Mouse (Mus musculus): ENCODE measurements around the gene Trim67.

Gene Trim67

DNA sequence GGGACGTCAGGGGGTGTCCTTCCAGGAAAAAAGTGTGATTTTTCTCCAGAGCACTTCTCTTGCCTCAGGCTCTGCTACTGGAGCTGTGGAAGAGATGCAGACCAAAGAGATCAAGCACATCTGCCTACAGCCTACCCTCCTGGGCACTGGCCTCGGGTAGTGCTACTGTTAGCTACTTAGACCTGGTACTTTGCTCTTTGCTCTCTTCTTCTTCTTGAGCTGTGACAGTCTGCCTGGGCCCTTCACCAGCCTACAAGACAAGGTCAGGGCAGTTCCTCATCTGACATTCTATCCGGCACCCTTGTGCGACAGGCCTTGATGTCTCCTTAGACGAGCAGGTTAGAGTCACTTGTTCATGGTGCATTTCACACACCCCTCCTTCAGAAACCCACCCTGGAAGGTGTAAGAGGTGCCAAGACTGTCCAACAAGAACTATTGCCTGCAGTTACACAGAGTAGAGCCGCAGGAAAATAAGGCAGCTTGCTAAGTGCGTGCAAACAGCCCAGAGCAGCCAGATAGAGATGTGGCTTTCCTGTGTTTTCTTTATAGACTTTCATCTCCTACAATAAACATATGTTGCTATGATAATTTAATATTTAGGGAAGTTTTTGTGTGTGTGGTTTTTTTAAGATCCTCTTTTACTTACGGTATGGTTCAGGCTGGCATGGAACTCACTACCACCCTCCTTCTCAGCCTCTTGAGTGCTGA is 3.0 kb downstream of the Trim67 start:
- no peak for DNase-seq

DNA sequence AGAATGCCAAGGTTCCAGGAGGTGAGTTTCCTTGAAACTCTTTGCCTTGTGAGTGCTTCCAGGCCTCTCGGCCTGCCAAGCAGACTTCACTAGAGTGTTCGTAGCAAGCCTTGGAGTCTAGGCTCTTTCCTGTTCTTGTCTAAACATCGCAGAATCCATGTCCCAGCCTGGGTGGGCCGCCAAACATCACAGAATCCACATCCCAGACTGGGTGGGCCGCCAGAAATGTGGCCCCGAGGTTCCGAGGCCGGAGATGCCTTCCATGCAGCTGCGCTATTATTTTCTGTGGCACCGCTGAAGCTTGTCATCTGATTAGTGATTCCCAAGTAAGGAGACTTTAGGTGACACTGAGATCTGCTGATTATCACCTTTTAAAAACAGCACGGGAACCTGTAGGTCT is 7.7 kb downstream of the Trim67 start:
- no peak for DNase-seq

DNA sequence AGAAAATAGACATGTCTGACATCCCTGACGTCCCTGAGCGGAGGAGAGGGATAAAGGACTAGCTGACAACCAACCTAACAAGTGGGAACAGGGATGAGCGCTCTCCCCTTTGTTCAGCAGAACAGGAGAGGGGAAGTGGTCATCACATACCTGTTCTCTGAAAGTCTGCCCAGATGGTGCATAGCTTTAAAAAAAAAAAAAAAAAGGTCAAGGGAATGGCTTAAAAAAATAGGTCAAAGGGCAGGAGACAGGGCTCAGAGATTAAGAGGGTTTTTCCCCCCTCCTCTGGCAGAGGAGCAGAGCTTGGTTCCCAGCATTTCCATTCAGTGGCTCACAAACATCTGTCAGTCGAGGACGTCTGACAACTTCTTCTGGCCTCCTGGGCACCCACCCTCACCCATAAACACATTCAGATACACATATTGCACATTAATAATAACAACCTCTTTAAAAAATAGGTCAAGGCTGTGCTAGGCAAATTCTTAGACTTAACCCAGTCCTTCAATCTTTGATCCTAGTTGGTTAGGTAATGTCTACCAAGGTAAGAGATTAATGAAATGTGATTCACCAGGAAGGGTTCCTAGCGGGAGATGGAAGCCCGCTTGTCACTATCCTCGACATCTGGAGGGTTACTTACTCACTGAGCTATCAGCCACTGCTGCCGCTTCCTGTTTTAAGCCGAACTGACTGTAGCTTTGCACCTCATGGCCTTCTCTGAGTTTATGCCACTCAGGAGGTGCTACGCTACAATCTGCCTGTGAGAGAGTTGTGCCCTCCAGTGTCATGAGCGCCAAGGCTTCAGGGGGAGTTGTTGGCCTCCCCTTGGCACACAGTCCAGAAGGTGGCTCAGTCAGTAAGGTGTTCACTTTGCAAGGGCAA is 11.2 kb downstream of the Trim67 start:
- DNase-seq: no peak

DNA sequence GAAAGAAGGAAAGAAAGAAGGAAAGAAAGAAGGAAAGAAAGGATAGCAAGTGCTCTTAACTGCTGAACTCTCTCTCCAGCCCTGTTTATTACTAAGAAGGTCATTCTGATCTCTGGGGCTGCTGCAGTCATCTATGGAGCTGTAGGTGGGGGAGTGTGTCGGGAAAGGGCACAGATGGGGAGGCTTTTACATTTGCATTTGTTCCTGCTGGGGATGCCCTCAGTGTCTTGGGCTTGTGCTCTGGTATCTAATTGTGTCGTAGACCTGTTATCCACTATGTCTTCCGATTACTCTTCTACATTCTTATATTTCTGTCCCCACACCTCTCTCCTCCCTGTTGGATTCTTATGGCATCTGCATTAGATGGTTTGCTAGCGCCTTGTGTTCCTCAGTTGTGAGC is 13.1 kb downstream of the Trim67 start:
- no peak for DNase-seq

DNA sequence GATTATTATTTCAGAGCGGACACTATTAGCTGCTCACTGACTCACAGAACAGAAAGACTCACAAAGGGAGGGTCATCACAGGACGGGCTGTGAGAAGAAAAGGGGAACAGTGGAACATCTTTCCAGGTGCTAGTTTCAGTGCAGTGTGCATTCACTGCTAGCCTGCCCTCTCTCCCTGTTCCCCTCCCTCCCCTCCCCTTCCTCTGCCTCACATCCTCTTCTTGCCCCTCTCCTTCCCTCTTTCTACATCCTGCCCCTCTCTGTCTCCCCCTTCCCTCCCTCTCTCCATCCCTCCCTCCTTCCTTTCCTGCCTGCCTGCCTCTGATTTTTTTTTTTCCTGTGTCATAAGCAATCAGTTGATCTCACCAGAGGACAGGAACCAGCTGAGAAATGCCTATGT is 16.5 kb downstream of the Trim67 start:
- no peak for DNase-seq

- peak in 1 of 2 experiments; percentile 35 for DNase-seq
Observed at GRCm38 (mm10) chr8:124810056-124810610, 17.2 kb downstream of the Trim67 start.

GRCm38 (mm10) chr8:124810689-124811394 is 17.9 kb downstream of the Trim67 start:
- peak; percentile 40 to 58 for DNase-seq

DNA sequence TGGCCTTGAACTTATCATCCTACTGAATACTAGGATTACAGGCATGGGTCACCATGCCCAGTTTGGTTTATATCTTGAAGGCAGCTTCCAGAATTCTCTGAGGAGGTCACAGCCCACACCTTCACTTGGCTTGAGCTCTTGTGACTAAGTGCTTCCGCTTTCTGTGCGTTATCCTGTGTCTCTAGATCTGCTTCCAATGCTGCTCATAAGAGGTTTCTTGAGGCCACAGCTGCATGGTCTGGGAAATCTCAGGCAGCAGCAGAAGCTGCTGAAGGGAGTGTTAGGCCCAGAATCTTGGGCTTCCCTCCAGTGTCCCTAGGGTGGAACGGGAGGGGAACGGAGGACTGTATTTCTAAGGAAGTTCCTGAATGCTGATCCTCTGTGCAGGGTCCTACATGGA is 20.4 kb downstream of the Trim67 start:
- DNase-seq: no peak

DNA sequence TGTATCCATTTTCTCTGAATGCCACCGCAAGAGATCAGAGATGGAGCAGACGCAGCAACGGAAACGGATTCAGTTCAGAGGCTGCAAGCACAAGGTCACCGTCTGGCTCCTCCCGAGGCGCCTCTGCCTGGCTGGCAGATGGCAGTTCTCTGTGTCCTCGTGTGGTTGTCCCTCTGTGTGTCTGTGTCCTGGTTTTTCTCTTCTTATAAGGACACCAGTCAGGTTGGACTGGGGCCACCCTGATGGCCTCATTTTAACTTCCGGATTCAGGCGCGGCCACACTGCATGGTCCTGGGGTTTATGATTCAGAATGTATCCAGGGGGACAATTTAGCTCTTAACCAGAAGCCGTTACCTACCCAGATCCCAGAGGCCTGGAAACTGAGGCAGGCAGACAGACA is 23.0 kb downstream of the Trim67 start:
- DNase-seq: peak; percentile 44 to 50

DNA sequence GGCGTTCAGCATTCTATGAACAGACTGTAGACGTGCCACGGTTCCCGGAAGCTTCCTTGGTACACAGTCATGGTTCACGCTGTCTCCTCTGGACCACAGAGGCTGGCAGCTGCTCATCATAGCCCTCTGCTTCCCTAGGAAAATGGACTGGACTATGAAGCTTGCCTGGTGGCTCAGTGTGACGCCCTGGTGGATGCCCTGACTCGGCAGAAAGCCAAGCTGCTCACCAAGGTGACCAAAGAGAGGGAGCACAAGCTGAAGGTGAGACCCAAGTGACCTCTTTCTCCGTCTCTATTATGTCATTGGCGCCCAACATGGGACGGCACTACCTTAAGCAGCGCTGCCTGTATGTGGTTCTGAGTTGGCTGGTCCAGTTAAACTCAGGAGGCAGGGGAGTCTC is 24.0 kb downstream of the Trim67 start:
- no peak for DNase-seq

DNA sequence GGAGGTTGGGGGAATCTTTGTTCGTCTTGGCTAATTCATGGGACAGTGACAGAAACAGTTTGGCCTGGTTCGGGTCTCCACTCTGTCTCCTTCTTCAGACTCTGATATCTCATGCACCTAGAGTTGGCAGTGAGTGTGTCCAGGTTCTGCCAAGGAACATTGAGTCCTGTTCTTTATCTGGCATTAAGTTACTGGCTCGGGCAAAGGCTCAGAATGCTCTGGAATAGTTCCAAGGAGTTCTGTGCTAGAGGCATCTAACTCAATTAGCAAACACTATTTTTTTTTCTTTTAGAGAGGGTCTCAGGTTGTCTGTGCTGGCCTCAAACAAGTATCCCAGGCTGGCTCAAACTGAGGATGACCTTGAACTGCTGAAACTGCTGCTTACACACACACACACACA is 24.5 kb downstream of the Trim67 start:
- no peak for DNase-seq

GRCm38 (mm10) chr8:124819612-124820115 is 26.8 kb downstream of the Trim67 start:
- no peak for DNase-seq

GRCm38 (mm10) chr8:124820125-124820524 is 27.2 kb downstream of the Trim67 start:
- DNase-seq: no peak

GRCm38 (mm10) chr8:124823497-124823896 is 30.6 kb downstream of the Trim67 start:
- no peak for DNase-seq

GRCm38 (mm10) chr8:124826658-124827057 is 33.8 kb downstream of the Trim67 start:
- peak; percentile 23 to 35 for DNase-seq

- DNase-seq: peak; percentile 72 to 79
Observed at GRCm38 (mm10) chr8:124827387-124827786, 34.5 kb downstream of the Trim67 start.

DNA sequence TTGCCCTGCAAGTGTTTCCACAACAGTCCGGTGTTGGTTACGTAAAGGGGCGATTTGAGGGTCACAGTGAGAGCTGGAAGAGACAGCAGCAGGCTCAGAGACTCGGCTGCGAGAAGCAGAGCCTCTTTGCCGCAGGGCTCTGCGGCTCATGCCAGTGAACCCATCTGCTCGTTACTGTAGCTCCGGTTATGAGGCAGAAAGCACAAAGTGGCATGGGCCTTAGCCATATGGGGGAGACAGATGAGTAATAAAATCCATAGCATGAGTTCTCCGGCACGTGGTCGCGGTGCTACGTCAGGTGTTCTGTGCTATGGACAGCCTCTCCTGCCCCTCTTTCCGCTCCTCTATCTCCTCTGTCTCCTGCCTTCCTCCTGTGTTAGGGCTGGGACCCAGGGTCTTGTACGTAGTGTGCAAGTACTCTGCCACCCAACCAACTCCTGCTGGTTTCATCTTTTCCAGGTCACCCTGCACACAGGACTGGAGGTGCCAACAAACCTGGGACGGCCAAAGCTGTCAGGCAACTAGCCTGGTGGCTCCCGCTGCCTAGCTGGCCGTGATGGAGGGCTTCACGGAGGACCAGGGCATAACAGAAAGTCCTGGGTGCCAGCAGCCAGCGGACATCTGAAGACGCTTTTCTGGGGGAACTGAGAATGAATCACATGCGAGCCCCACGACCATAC is 35.8 kb downstream of the Trim67 start:
- peak; percentile 49 to 54 for DNase-seq

- no peak for DNase-seq
Observed at GRCm38 (mm10) chr8:124830050-124830449, 37.2 kb downstream of the Trim67 start.

GRCm38 (mm10) chr8:124831531-124831930 is 38.6 kb downstream of the Trim67 start:
- no peak for DNase-seq

DNA sequence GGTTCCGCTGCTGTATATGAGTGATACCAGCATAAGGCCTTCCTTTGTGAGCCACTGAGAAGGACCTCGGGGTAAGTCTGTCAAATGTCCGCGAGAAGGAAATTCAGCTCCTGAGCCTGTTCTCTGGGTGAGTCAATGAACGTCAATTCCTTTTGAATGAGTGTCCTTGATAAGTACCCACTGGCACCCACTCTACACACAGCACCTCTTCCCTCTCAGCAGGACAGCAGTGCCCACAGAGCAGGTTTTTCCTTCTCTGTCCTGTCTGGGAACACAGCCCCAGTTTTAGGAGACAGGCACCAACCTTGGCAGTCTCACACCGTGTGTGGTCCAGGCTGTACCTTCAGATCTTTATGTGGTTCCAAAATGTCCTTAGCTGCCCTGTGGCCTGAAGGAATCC is 39.0 kb downstream of the Trim67 start:
- no peak for DNase-seq

GRCm38 (mm10) chr8:124833430-124834205 is 40.7 kb downstream of the Trim67 start:
- no peak for DNase-seq

DNA sequence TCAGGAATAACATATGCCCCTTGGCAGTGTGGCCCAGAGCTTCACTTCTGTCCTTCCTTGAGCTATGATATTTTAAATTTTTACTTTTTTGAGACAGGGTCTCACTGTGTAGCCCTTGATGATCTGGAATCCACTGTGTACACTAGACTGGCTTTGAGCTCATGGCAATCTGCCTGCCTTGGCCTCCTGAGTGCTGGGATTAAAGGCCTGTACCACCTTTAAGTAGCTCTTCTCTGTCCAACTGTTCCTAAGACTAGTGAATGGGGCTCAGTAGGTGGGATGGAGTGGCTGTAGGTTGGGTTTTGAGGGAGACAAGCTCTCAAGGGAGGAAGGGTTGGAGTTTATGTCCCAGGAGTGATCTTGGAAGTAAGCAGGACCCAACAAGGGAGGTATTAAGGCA is 43.0 kb downstream of the Trim67 start:
- no peak for DNase-seq

Data from cerebellum, postnatal 36 days (tissue).